Mouse (Mus musculus) thymus, adult 2 months (tissue): ENCODE data around the gene Irgc1. TPM values are rescaled to one million over a fixed set of nuclear protein-coding genes. Genes with fewer than 3 reads are reported as not detected.

ENCODE experiments used
- DNase-seq: peaks from one replicate; pipeline ENCODE4 v3.0.0; 2021
- H3K27ac ChIP-seq: fragments of 200-500 bp; 2 replicates; pipeline ENCODE4 v1.5.1; 2012; ENCODE audit warnings: low read length, control low read depth; ENCODE audit not compliant: control insufficient read depth, insufficient read depth
- H3K27me3 ChIP-seq: fragments of 200-500 bp; 2 replicates; pipeline ENCODE4 v1.6.1; 2012; ENCODE audit warnings: mild to moderate bottlenecking, low read length, moderate library complexity, mixed read lengths; ENCODE audit not compliant: control insufficient read depth, insufficient read depth
- H3K36me3 ChIP-seq: fragments of 200-500 bp; 2 replicates; pipeline ENCODE4 v1.6.1; 2012; ENCODE audit warnings: mild to moderate bottlenecking, low read length, moderate library complexity; ENCODE audit not compliant: control insufficient read depth, insufficient read depth
- H3K4me1 ChIP-seq: fragments of 200-500 bp; replicated peaks from 2 replicates; pipeline ENCODE4 v1.6.1; 2012; ENCODE audit warnings: low read length; ENCODE audit not compliant: control insufficient read depth, insufficient read depth
- H3K4me3 ChIP-seq: fragments of 200-500 bp; 2 replicates; pipeline ENCODE4 v1.5.1; 2012; ENCODE audit warnings: mild to moderate bottlenecking, low read length, control low read depth, moderate library complexity; ENCODE audit not compliant: control insufficient read depth, insufficient read depth
- CTCF ChIP-seq: fragments of 200-500 bp; IDR thresholded peaks from 2 replicates; pipeline ENCODE4 v1.5.1; 2012; ENCODE audit warnings: mild to moderate bottlenecking, control low read depth, low read length, moderate library complexity, borderline replicate concordance; ENCODE audit not compliant: control insufficient read depth, poor library complexity, insufficient read depth; ENCODE audit errors: extremely low read depth
- POLR2A ChIP-seq: fragments of 200-500 bp; IDR thresholded peaks from 2 replicates; pipeline ENCODE4 v1.6.1; 2012; ENCODE audit warnings: mild to moderate bottlenecking, low read length, control low read depth, moderate library complexity; ENCODE audit not compliant: control insufficient read depth, poor library complexity, insufficient read depth; ENCODE audit errors: extremely low read depth
- WGBS: fragments of 180-500 bp; shearing (Covaris S2); methylation state at CpG from one replicate; pipeline ENCODE4 v1.1.7; 2018; 5-methylcytosine and 5-hydroxymethylcytosine counted together
- polyA plus RNA-seq: library from polyadenylated mRNA; depleted of rRNA; stranded (reverse); fragments of >200 nt; gene quantifications from 2 replicates; pipeline ENCODE4 v1.2.3, GENCODE M21; 2012

Irgc1 gene
- polyA plus RNA-seq, 1 experiment = 3.0 TPM

DNA sequence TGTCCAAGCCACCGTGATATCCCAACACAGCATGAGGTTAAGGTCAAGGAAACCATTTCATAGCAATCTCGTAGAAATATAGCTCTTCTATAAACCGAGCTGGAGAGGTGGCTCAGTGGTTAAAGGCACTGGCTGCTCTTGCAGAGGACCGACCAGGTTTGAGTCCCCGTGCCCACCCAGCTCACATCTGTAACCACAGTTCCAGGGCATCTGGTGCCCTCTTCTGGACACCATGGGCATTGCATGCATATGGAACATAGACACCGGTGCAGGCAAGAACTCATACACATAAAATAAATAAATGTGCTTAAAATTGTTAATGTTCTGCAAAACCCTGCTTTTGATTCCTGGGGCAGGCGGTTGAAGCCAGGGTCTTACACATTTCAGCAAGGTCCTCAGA lies 20.8 kb upstream of the Irgc1 start:
- Histone ChIP-seq H3K36me3 (no peaks in the 10 kb centered on the region), H3K4me1 (peaks cover 7% of the 10 kb centered on the region), H3K4me3 (no peak overlapping the region), H3K27me3 (no peaks in the 10 kb centered on the region), H3K27ac (no peak overlapping the region)
- peak; percentile 43 for DNase-seq
- TF ChIP-seq POLR2A = no peak
- TF ChIP-seq CTCF = peak; percentile 74; the same call in 1 of the 2 replicates
- 90% methylated on average over 7 of the region's 7 CpGs for WGBS

DNA sequence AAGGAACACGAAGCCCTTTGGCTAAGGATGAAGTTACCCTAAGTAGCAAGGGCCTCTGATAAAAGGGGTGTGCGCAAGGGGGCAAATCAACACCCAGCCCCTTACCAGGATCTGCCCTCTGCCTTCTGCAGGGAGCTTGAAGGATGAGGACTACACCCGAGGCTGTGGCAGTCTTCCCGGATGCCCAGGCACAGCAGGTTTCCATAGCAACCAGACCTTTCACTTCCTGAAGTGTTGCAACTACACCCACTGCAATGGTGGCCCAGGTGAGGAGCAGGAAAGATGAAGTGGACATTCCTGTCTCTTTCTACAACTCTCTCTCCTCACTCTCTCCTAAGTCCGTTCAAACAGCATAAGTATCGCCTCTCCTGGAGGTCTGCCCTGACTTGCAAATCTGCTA lies 20.3 kb upstream of the Irgc1 start:
- WGBS = 85% methylated on average over 6 of the region's 6 CpGs
- Histone ChIP-seq H3K36me3 (no peaks in the 10 kb centered on the region), H3K27ac (no peak overlapping the region), H3K27me3 (no peaks in the 10 kb centered on the region), H3K4me3 (no peak overlapping the region), H3K4me1 (peaks cover 11% of the 10 kb centered on the region)
- TF ChIP-seq POLR2A = no peak
- TF ChIP-seq CTCF = no peak
- DNase-seq = no peak

DNA sequence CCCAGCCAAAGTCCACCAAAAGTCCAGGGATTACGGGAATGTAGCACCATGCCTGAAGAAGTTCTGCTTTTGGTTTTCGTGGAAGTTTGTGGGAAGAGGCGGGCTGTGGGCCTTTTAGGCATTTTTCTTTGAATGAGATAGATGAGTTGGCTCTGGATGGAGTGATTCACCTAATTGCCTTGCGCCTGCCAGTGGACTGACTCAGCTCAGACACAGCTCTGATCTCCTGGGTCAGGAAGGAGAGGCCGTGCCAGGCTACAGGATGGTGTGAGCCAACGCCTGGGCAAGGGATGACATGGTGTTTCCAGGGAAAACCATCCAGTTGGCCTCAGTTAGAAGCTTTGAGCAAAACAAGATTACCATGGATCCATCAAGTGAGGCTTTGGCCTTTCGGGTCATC lies 18.3 kb upstream of the Irgc1 start:
- Histone ChIP-seq H3K36me3 (no peaks in the 10 kb centered on the region), H3K4me1 (peaks cover 21% of the 10 kb centered on the region), H3K27ac (no peak overlapping the region), H3K27me3 (no peaks in the 10 kb centered on the region), H3K4me3 (no peak overlapping the region)
- 95% methylated on average over 7 of the region's 7 CpGs for WGBS
- TF ChIP-seq CTCF (no peak), POLR2A (no peak)
- DNase-seq = no peak

DNA sequence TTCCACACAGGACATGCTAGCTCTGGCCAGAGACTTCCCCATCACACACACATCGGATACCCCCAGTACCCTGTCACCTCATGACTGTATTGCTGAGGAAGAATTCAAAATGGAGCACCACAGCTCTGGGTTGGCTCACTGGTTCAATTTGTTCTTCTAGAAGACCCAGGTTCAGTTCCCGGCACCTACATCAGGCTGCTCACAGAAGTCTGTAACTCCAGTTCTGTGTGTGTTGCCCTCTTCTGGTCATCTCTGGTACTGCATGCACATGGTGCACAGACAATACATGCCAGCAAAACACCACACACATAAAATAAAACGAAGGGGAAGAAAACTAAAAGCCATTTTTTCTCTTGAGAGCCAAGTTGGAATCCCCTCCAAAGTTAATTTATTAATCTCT lies 17.0 kb upstream of the Irgc1 start:
- H3K4me3 ChIP-seq = no peak overlapping the region
- no peaks in the 10 kb centered on the region for H3K27me3 ChIP-seq
- TF ChIP-seq POLR2A (no peak), CTCF (no peak)
- no peak overlapping the region for H3K27ac ChIP-seq
- H3K36me3 ChIP-seq = no peaks in the 10 kb centered on the region
- WGBS = 96% methylated on average over 3 of the region's 3 CpGs
- H3K4me1 ChIP-seq = peaks cover 21% of the 10 kb centered on the region
- DNase-seq = no peak

GRCm38 (mm10) chr7:24467886-24468285 lies 15.8 kb upstream of the Irgc1 start:
- H3K4me1 ChIP-seq = peaks cover 21% of the 10 kb centered on the region
- H3K27ac ChIP-seq = 0 out of 2 replicates have a peak overlapping the region, but pooled peaks have one; percentile 10
- 27% methylated on average over 5 of the region's 5 CpGs for WGBS

DNA sequence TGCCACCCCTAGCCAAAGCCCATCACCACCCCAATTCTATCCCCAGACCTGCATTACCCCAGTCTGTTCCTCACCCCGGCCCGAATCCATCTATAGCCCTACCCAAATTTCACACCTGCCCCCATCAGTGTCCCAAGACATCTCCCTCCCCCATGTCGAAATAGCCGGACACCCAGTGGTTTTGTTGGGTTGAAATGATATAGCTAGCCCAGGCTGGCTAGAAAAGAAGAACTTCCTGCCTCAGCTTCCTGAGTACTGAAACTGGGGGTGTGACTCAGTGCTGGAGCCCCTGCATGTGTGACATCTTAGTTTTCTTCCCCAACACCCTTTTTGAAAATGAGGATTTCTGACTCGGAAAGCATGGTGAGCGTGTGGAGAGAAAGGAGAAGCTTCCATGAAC lies 14.7 kb upstream of the Irgc1 start:
- H3K36me3 ChIP-seq = no peaks in the 10 kb centered on the region
- peaks cover 5% of the 10 kb centered on the region; the same call in 1 of the 2 replicates for H3K27me3 ChIP-seq
- no peak for TF ChIP-seq POLR2A
- no peak for TF ChIP-seq CTCF
- H3K27ac ChIP-seq = no peak overlapping the region
- peaks cover 29% of the 10 kb centered on the region for H3K4me1 ChIP-seq
- WGBS = 84% methylated on average over 6 of the region's 6 CpGs
- no peak overlapping the region for H3K4me3 ChIP-seq
- no peak for DNase-seq

More at GRCm38 (mm10) chr7:24467886-24468285, 15.8 kb upstream of the Irgc1 start:
- TF ChIP-seq CTCF (no peak), POLR2A (no peak)
- Histone ChIP-seq H3K4me3 (no peak overlapping the region), H3K27me3 (peaks cover under 1% of the 10 kb centered on the region; the same call in 1 of the 2 replicates), H3K36me3 (no peaks in the 10 kb centered on the region)
- DNase-seq = peak; percentile 30

- no peak for DNase-seq
- H3K27me3 ChIP-seq = peaks cover 5% of the 10 kb centered on the region; the same call in 1 of the 2 replicates
- H3K36me3 ChIP-seq = no peaks in the 10 kb centered on the region
- no peak for TF ChIP-seq POLR2A
- TF ChIP-seq CTCF = no peak
- no peak within 1 kb of the TSS for H3K27ac ChIP-seq
- 4% methylated on average over 27 of the region's 27 CpGs for WGBS
- peaks cover 48% of the 10 kb centered on the region for H3K4me1 ChIP-seq
- H3K4me3 ChIP-seq = peak within 1 kb of the TSS; percentile 11
These were observed 10.6 kb upstream of the Irgc1 start, which contains the start of gene Plaur for GRCm38 (mm10) chr7:24462388-24463319. Plaur (plus strand) TSS chr7:24462484.
